Mouse (Mus musculus): ENCODE measurements at regions not wholly inside any gene's neighbourhood (a gene's known extent, or its start where the extent isn't known, plus 50 kb on each side); places are given as distances from the start of the nearest gene placed in this dataset.

- no peak for DNase-seq (ENCODE audit: low spot score in 2 of 2)
Observed at GRCm38 (mm10) chr10:114265927-114266326, 536.2 kb downstream of the Trhde start.

GRCm38 (mm10) chr10:114241606-114242005, 560.5 kb downstream of the Trhde start:
- DNase-seq (ENCODE audit: low spot score in 2 of 2), result no peak

DNA sequence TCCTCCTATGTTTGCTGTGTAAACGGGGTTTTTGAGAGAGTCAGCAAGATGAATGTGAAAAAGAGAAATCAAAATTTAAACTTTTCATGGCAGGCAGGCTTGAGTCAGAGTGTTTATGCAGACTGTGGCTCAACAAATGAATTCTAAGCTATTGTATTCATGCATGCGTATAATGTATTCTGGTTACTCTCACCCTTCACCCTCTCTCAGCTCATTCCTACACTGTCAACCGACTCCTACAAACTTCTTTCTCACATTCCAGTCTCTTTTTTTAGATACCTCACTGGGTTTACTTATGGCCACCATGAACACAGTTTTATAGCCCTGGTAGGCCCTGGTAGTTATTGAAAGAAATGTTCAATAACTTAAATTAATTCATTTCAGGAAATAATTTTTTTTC, 574.5 kb downstream of the Trhde start:
- no peak for DNase-seq (ENCODE audit: low spot score in 2 of 2)

DNA sequence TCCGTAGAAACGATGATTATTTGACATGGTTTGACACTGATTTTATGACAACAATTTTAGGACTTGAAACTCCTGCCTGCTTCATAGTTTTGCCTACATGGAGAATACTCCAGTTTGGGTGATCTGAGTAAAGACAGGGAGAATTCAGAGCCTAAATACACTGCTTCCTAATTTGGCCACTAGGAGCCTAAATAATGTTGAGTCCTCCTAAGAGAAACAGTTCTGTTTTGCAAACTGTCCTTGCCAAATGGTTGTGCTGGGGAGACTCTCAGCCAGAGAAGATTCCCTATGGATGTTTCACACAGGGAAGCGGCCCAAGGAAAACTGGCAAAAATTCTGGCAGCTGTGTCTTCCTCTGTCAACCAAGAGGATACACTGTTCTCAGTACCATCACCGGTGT, 600.5 kb downstream of the Trhde start:
- DNase-seq (ENCODE audit: low spot score in 2 of 2), result no peak

- DNase-seq (ENCODE audit: low spot score in 2 of 2), result no peak
Observed at GRCm38 (mm10) chr10:114200939-114201338, 601.2 kb downstream of the Trhde start.

- no peak for DNase-seq (ENCODE audit: low spot score in 2 of 2)
Observed at GRCm38 (mm10) chr10:114186287-114186686, 615.8 kb downstream of the Trhde start.

- DNase-seq (ENCODE audit: low spot score in 2 of 2), result peak; percentile 43 to 55
Observed at GRCm38 (mm10) chr10:114143345-114143744, 658.8 kb downstream of the Trhde start.

DNA sequence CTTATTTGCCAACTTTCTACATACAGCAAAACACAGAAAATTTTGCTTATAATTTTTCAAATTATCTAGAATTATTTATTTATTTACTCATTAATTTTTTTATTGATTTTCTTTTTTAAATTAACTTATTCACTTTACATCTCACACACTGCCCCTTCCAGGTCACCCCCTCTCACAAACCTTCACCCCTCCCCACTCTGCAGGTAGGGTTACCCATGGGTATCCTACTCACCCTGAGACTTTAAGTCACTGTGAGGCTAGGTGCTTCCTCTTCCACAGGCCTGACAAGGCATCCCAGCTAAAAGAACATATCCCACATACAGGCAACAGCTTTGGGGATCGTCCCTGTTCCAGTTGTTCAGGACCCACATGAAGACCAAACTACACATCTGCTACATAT, 664.2 kb downstream of the Trhde start:
- DNase-seq (ENCODE audit: low spot score in 2 of 2), result no peak

- no peak for DNase-seq (ENCODE audit: low spot score in 2 of 2)
Observed at GRCm38 (mm10) chr10:114137095-114137494, 665.0 kb downstream of the Trhde start.

Measured in urinary bladder, postnatal 36 days (tissue).